Mouse (Mus musculus): Measurements from ENCODE around the gene Atxn7l1. TPM values are rescaled to one million over a fixed set of nuclear protein-coding genes. Genes with fewer than 3 reads are reported as not detected.

Atxn7l1 gene
- polyA plus RNA-seq, 1 experiment from 2014 or later: 11.2 TPM

GRCm38 (mm10) chr12:33276028-33276427 lies 128.5 kb downstream of the Atxn7l1 start:
- Histone ChIP-seq H3K4me3 (replicated peaks) (no peak overlapping the region), H3K36me3 (no peaks in the 10 kb centered on the region), H3K27ac (no peak overlapping the region), H3K27me3 (no peaks in the 10 kb centered on the region), H3K9me3 (no peaks in the 10 kb centered on the region), H3K9ac (replicated peaks) (no peak overlapping the region), H3K4me2 (no peak overlapping the region), H3K4me1 (replicated peaks) (peaks cover 3% of the 10 kb centered on the region; the same call in 1 of the 2 replicates)
- WGBS: 95% methylated on average over 1 of the region's 1 CpGs
- ATAC-seq (ENCODE audit: insufficient number of reproducible peaks, insufficient read depth, low FRiP score, low TSS enrichment, low read depth): no peak

GRCm38 (mm10) chr12:33277427-33277826 lies 129.9 kb downstream of the Atxn7l1 start:
- ATAC-seq (ENCODE audit: insufficient number of reproducible peaks, insufficient read depth, low FRiP score, low TSS enrichment, low read depth): no peak
- no peak overlapping the region for H3K9ac ChIP-seq (replicated peaks)
- no peaks in the 10 kb centered on the region; the same call in 1 of the 2 replicates for H3K4me1 ChIP-seq (replicated peaks)
- 78% methylated on average over 7 of the region's 7 CpGs for WGBS
- H3K36me3 ChIP-seq: no peaks in the 10 kb centered on the region
- H3K27me3 ChIP-seq: no peaks in the 10 kb centered on the region
- H3K4me2 ChIP-seq: no peak overlapping the region
- no peak overlapping the region for H3K4me3 ChIP-seq (replicated peaks)
- H3K9me3 ChIP-seq: no peaks in the 10 kb centered on the region
- no peak overlapping the region for H3K27ac ChIP-seq

- Histone ChIP-seq H3K27ac (no peak overlapping the region), H3K9me3 (no peaks in the 10 kb centered on the region), H3K4me2 (no peak overlapping the region), H3K36me3 (no peaks in the 10 kb centered on the region), H3K27me3 (no peaks in the 10 kb centered on the region), H3K9ac (replicated peaks) (no peak overlapping the region), H3K4me1 (replicated peaks) (no peaks in the 10 kb centered on the region), H3K4me3 (replicated peaks) (no peak overlapping the region)
- ATAC-seq (ENCODE audit: insufficient number of reproducible peaks, insufficient read depth, low FRiP score, low TSS enrichment, low read depth): no peak
- 81% methylated on average over 2 of the region's 2 CpGs for WGBS
Measured at GRCm38 (mm10) chr12:33279159-33279558, 131.7 kb downstream of the Atxn7l1 start.

- peaks cover 12% of the 10 kb centered on the region for H3K4me1 ChIP-seq (replicated peaks)
- no peak overlapping the region for H3K4me2 ChIP-seq
- no peaks in the 10 kb centered on the region for H3K36me3 ChIP-seq
- no peak overlapping the region for H3K27ac ChIP-seq
- H3K27me3 ChIP-seq: no peaks in the 10 kb centered on the region
- H3K9me3 ChIP-seq: no peaks in the 10 kb centered on the region
- WGBS: 25% methylated on average over 2 of the region's 2 CpGs
- no peak overlapping the region for H3K9ac ChIP-seq (replicated peaks)
- no peak overlapping the region for H3K4me3 ChIP-seq (replicated peaks)
- no peak for ATAC-seq (ENCODE audit: insufficient number of reproducible peaks, insufficient read depth, low FRiP score, low TSS enrichment, low read depth)
Measured at GRCm38 (mm10) chr12:33280805-33281204, 133.3 kb downstream of the Atxn7l1 start.

- 76% methylated on average over 8 of the region's 8 CpGs for WGBS
- Histone ChIP-seq H3K9ac (replicated peaks) (no peak overlapping the region), H3K27ac (no peak overlapping the region), H3K9me3 (no peaks in the 10 kb centered on the region), H3K4me3 (replicated peaks) (no peak overlapping the region), H3K4me1 (replicated peaks) (peaks cover 44% of the 10 kb centered on the region), H3K36me3 (no peaks in the 10 kb centered on the region), H3K4me2 (no peak overlapping the region), H3K27me3 (no peaks in the 10 kb centered on the region)
- no peak for ATAC-seq (ENCODE audit: insufficient number of reproducible peaks, insufficient read depth, low FRiP score, low TSS enrichment, low read depth)
Measured at GRCm38 (mm10) chr12:33284344-33284936, 136.9 kb downstream of the Atxn7l1 start.

- no peaks in the 10 kb centered on the region for H3K9me3 ChIP-seq
- no peak overlapping the region for H3K9ac ChIP-seq (replicated peaks)
- no peak overlapping the region for H3K4me2 ChIP-seq
- peaks cover 47% of the 10 kb centered on the region for H3K4me1 ChIP-seq (replicated peaks)
- no peak overlapping the region for H3K27ac ChIP-seq
- peaks cover 5% of the 10 kb centered on the region for H3K27me3 ChIP-seq
- no peak for ATAC-seq (ENCODE audit: insufficient number of reproducible peaks, insufficient read depth, low FRiP score, low TSS enrichment, low read depth)
- 33% methylated on average over 4 of the region's 4 CpGs for WGBS
- no peak overlapping the region for H3K4me3 ChIP-seq (replicated peaks)
- no peaks in the 10 kb centered on the region for H3K36me3 ChIP-seq
Measured at GRCm38 (mm10) chr12:33285354-33285753, 137.9 kb downstream of the Atxn7l1 start.

GRCm38 (mm10) chr12:33285933-33286649 lies 138.6 kb downstream of the Atxn7l1 start:
- no peak for ATAC-seq (ENCODE audit: insufficient number of reproducible peaks, insufficient read depth, low FRiP score, low TSS enrichment, low read depth)
- H3K4me1 ChIP-seq (replicated peaks): peaks cover 48% of the 10 kb centered on the region

GRCm38 (mm10) chr12:33287686-33288085 lies 140.2 kb downstream of the Atxn7l1 start:
- Histone ChIP-seq H3K4me1 (replicated peaks) (peaks cover 57% of the 10 kb centered on the region), H3K4me2 (no peak overlapping the region), H3K36me3 (no peaks in the 10 kb centered on the region), H3K27me3 (peaks cover 5% of the 10 kb centered on the region), H3K9ac (replicated peaks) (no peak overlapping the region), H3K9me3 (no peaks in the 10 kb centered on the region), H3K27ac (no peak overlapping the region), H3K4me3 (replicated peaks) (no peak overlapping the region)
- WGBS: 26% methylated on average over 3 of the region's 3 CpGs
- ATAC-seq (ENCODE audit: insufficient number of reproducible peaks, insufficient read depth, low FRiP score, low TSS enrichment, low read depth): no peak

More at GRCm38 (mm10) chr12:33285933-33286649, 138.6 kb downstream of the Atxn7l1 start:
- Histone ChIP-seq H3K36me3 (no peaks in the 10 kb centered on the region), H3K9me3 (no peaks in the 10 kb centered on the region), H3K27me3 (peaks cover 5% of the 10 kb centered on the region), H3K4me3 (replicated peaks) (no peak overlapping the region), H3K4me2 (no peak overlapping the region), H3K27ac (no peak overlapping the region), H3K9ac (replicated peaks) (no peak overlapping the region)
- WGBS: 60% methylated on average over 9 of the region's 9 CpGs

GRCm38 (mm10) chr12:33288746-33289145 lies 141.3 kb downstream of the Atxn7l1 start:
- no peak for ATAC-seq (ENCODE audit: insufficient number of reproducible peaks, insufficient read depth, low FRiP score, low TSS enrichment, low read depth)
- Histone ChIP-seq H3K4me1 (replicated peaks) (peaks cover 57% of the 10 kb centered on the region), H3K9me3 (no peaks in the 10 kb centered on the region), H3K4me2 (no peak overlapping the region), H3K9ac (replicated peaks) (no peak overlapping the region), H3K4me3 (replicated peaks) (no peak overlapping the region), H3K27ac (no peak overlapping the region), H3K27me3 (peaks cover 5% of the 10 kb centered on the region), H3K36me3 (no peaks in the 10 kb centered on the region)
- 4% methylated on average over 2 of the region's 2 CpGs for WGBS

- Histone ChIP-seq H3K27me3 (peaks cover 13% of the 10 kb centered on the region), H3K4me1 (replicated peaks) (peaks cover 21% of the 10 kb centered on the region), H3K27ac (0 out of 2 replicates have a peak overlapping the region, but pooled peaks have one; percentile 41), H3K9ac (replicated peaks) (peak overlapping the region; percentile 23; the same call in 1 of the 2 replicates), H3K36me3 (no peaks in the 10 kb centered on the region), H3K9me3 (no peaks in the 10 kb centered on the region), H3K4me3 (replicated peaks) (peak overlapping the region; percentile 47), H3K4me2 (peak overlapping the region; percentile 95)
- peak; percentile 85 for ATAC-seq (ENCODE audit: insufficient number of reproducible peaks, insufficient read depth, low FRiP score, low TSS enrichment, low read depth)
- under 1% methylated on average over 14 of the region's 14 CpGs for WGBS
Measured at GRCm38 (mm10) chr12:33302070-33302469, 154.6 kb downstream of the Atxn7l1 start.

GRCm38 (mm10) chr12:33302523-33303383 lies 155.3 kb downstream of the Atxn7l1 start:
- Histone ChIP-seq H3K4me1 (replicated peaks) (peaks cover 21% of the 10 kb centered on the region), H3K27me3 (peaks cover 13% of the 10 kb centered on the region), H3K36me3 (no peaks in the 10 kb centered on the region), H3K9ac (replicated peaks) (peak overlapping the region; percentile 45; the same call in 1 of the 2 replicates), H3K9me3 (no peaks in the 10 kb centered on the region), H3K4me3 (replicated peaks) (peak overlapping the region; percentile 47), H3K27ac (0 out of 2 replicates have a peak overlapping the region, but pooled peaks have one; percentile 41), H3K4me2 (peak overlapping the region; percentile 95)
- peak; percentile 27; the same call in 1 of the 2 replicates for ATAC-seq (ENCODE audit: insufficient number of reproducible peaks, insufficient read depth, low FRiP score, low TSS enrichment, low read depth)
- WGBS: under 1% methylated on average over 29 of the region's 29 CpGs

Measured in limb, embryonic 12.5 days (tissue).